Mouse (Mus musculus): Measurements from ENCODE around the gene Ddah1.

DNA sequence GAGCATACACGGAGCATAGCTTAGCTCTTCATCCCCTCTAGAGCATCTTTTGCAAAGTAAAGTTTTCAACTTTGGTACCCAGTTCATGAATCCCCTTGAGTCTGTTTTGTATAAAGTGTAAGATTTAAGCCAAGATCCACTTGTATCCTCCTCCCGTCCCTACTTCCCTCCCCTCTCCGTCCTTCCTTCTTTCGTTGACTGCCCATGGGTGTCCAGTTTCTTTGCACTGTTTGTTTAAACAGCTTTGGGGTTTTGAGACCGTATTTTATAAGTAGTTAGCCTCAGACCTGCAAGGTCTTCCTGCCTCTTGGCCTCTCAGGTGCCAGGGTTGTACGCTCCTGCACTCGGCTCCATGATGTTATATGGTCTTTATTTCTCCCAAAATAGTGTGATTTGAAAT, 26.8 kb downstream of the Ddah1 start:
- TF ChIP-seq CTCF (conservative IDR thresholded peaks at IDR 0.05; ENCODE audit: low read length) (no peak), POU5F1 (IDR thresholded peaks at IDR 0.05; ENCODE audit: borderline replicate concordance, low read length) (no peak)
